Mouse (Mus musculus) heart, postnatal 0 days (tissue): ENCODE measurements at regions not wholly inside any gene's neighbourhood (a gene's known extent, or its start where the extent isn't known, plus 50 kb on each side); places are given as distances from the start of the nearest gene placed in this dataset.

Experiments
- ATAC-seq: fragments of 200-750 bp; cut with Nextera tagmentation; 2 replicates; pipeline ENCODE4 v1.8.0; 2017; ENCODE audit warnings: low read depth, moderate number of reproducible peaks, moderate library complexity; ENCODE audit not compliant: insufficient read depth
- DNase-seq: peaks from one replicate; pipeline ENCODE4 v3.0.0-alpha.2; 2016; ENCODE audit warnings: low spot score
- H3K27ac ChIP-seq: fragments of 300-500 bp; sonication (generic); 2 replicates; pipeline ENCODE4 v1.5.1; 2014; ENCODE audit warnings: low read depth, mild to moderate bottlenecking
- H3K27me3 ChIP-seq: fragments of 300-500 bp; sonication (generic); 2 replicates; pipeline ENCODE4 v1.6.1; 2014; ENCODE audit warnings: low read length, mixed read lengths; ENCODE audit not compliant: control insufficient read depth, insufficient read depth
- H3K36me3 ChIP-seq: fragments of 300-500 bp; sonication (generic); replicated peaks from 2 replicates; pipeline ENCODE4 v1.6.1; 2014; ENCODE audit warnings: low read length, mixed read lengths; ENCODE audit not compliant: control insufficient read depth, insufficient read depth
- H3K4me1 ChIP-seq: fragments of 300-500 bp; sonication (generic); 2 replicates; pipeline ENCODE4 v1.6.1; 2014; ENCODE audit warnings: antibody characterized with exemption; ENCODE audit not compliant: control insufficient read depth, insufficient read depth
- H3K4me2 ChIP-seq: fragments of 300-500 bp; sonication (generic); 2 replicates; pipeline ENCODE4 v1.6.1; 2014; ENCODE audit warnings: low read depth, mild to moderate bottlenecking, low read length, moderate library complexity
- H3K4me3 ChIP-seq: fragments of 300-500 bp; sonication (generic); 2 replicates; pipeline ENCODE4 v1.5.1; 2014; ENCODE audit warnings: low read depth, low read length
- H3K9ac ChIP-seq: fragments of 300-500 bp; sonication (generic); replicated peaks from 2 replicates; pipeline ENCODE4 v1.6.1; 2014; ENCODE audit warnings: low read depth, low read length, mixed read lengths
- H3K9me3 ChIP-seq: fragments of 300-500 bp; sonication (generic); replicated peaks from 2 replicates; pipeline ENCODE4 v1.6.1; 2016; ENCODE audit warnings: low read length; ENCODE audit not compliant: control insufficient read depth
- CTCF ChIP-seq: IDR thresholded peaks from 2 replicates; pipeline ENCODE4 v1.5.1; 2016; ENCODE audit warnings: antibody characterized with exemption, control low read depth, low read depth
- EP300 ChIP-seq: IDR thresholded peaks from 2 replicates; pipeline ENCODE4 v1.6.1; 2016; ENCODE audit warnings: antibody characterized with exemption, low read depth
- WGBS: fragments of 180-500 bp; shearing (Covaris S2); extraction: QIAGEN DNeasy Blood & Tissue Kit; methylation state at CpG from one replicate; pipeline ENCODE4 v1.1.7; 2014; 5-methylcytosine and 5-hydroxymethylcytosine counted together

DNA sequence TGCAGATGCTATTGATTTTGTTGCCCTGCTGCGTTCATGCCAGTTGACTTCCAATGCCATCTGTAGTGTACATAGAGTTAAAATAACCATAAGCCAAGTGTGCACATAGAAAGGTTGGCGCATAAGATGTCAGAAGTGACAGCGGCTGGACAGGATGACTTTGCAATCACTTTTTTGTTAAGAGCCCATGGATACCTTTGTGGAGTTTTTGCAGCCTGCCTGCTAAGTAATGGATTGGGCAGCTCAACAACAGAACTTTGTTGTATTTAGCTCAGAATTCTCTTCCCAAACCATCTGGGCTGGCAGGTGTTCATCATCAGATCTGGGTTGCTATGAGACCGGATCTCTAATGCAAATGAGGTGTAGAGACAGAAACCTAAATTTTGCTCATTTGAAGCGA is 267.5 kb downstream of the Slc16a7 start:
- Histone ChIP-seq H3K4me2 (no peak overlapping the region), H3K9me3 (no peaks in the 10 kb centered on the region), H3K27me3 (no peaks in the 10 kb centered on the region), H3K27ac (no peak overlapping the region), H3K4me1 (no peaks in the 10 kb centered on the region), H3K4me3 (no peak overlapping the region), H3K36me3 (no peaks in the 10 kb centered on the region), H3K9ac (no peak overlapping the region)
- TF ChIP-seq EP300, result no peak
- TF ChIP-seq CTCF, result no peak
- WGBS, result 79% methylated on average over 5 of the region's 5 CpGs
- no peak for ATAC-seq
- no peak for DNase-seq

DNA sequence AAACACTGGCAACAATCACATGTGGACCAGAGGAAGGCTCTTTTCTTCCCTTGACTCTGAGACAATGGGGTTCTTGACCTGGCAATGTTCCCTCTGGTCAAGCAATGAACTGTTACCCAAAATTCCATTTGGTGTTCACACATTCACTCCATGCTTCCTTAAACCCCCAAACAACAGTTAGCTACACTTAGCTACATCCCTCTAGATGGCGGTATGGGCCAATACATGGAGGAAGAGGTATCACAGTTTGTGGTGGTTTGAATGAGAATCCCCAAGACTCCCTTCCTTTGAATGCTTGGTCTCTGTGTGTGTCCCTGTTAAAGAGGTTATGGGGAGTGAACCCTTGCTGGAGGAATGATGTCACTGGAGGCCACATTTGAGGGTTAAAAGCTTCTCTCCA is 274.9 kb downstream of the Slc16a7 start:
- Histone ChIP-seq H3K9me3 (no peaks in the 10 kb centered on the region; the same call in 1 of the 2 replicates), H3K36me3 (no peaks in the 10 kb centered on the region), H3K4me3 (no peak overlapping the region), H3K27ac (no peak overlapping the region), H3K27me3 (no peaks in the 10 kb centered on the region), H3K4me2 (no peak overlapping the region), H3K4me1 (no peaks in the 10 kb centered on the region), H3K9ac (no peak overlapping the region)
- TF ChIP-seq EP300 (no peak), CTCF (peak; percentile 41)
- 26% methylated on average over 1 of the region's 1 CpGs for WGBS
- ATAC-seq, result no peak
- DNase-seq, result no peak

DNA sequence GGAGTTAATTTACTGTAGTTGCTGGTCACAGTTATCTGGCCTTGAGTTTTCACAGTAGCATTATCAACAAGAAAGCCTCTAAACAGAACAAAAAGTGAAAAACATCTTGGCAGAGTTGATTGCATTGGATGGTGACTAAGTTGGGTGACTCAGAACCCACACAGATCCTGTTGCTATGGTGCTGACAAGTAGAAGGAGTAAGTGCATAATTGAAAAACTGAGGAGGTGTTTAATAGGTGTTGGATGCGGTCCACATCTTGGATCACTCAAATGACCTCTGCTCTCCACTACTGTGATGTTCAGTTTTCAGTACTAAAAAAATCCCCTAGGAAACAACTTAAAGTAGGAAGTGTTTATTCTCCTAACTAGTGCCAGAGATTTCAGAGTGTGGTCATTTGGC is 280.3 kb downstream of the Slc16a7 start:
- H3K36me3 ChIP-seq, result no peaks in the 10 kb centered on the region
- no peak overlapping the region for H3K4me3 ChIP-seq
- DNase-seq (no peak), ATAC-seq (no peak)
- H3K4me1 ChIP-seq, result no peaks in the 10 kb centered on the region
- no peak for TF ChIP-seq EP300
- no peak for TF ChIP-seq CTCF
- WGBS, result 75% methylated on average over 1 of the region's 1 CpGs
- no peaks in the 10 kb centered on the region for H3K27me3 ChIP-seq
- H3K27ac ChIP-seq, result no peak overlapping the region
- no peak overlapping the region for H3K4me2 ChIP-seq
- no peaks in the 10 kb centered on the region; the same call in 1 of the 2 replicates for H3K9me3 ChIP-seq
- no peak overlapping the region for H3K9ac ChIP-seq

DNA sequence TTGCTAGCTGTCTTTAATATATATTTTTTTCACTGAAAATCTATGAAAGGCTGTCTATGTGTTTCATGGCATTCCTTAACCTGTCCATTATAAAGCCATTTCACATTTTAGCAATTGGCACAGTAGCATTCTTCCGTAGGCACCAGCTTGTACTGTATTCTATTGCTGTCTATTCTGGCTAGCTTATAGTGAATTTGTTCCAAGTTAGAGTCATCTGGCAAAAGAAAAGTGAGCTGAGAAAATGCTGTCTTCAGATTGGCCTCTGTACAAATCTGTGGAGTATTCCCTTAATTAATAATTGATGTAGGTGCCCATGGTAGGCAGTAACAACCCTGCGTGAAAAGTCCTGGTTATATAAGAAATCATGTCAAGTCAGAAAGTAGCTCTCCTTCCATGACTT is 304.3 kb downstream of the Slc16a7 start:
- H3K27ac ChIP-seq, result no peak overlapping the region
- H3K9me3 ChIP-seq, result no peaks in the 10 kb centered on the region
- DNase-seq (no peak), ATAC-seq (no peak)
- no peak for TF ChIP-seq EP300
- no peak overlapping the region for H3K4me2 ChIP-seq
- 79% methylated on average over 2 of the region's 2 CpGs for WGBS
- no peaks in the 10 kb centered on the region for H3K4me1 ChIP-seq
- no peak overlapping the region for H3K9ac ChIP-seq
- no peaks in the 10 kb centered on the region for H3K27me3 ChIP-seq
- H3K36me3 ChIP-seq, result no peaks in the 10 kb centered on the region
- no peak overlapping the region for H3K4me3 ChIP-seq

DNA sequence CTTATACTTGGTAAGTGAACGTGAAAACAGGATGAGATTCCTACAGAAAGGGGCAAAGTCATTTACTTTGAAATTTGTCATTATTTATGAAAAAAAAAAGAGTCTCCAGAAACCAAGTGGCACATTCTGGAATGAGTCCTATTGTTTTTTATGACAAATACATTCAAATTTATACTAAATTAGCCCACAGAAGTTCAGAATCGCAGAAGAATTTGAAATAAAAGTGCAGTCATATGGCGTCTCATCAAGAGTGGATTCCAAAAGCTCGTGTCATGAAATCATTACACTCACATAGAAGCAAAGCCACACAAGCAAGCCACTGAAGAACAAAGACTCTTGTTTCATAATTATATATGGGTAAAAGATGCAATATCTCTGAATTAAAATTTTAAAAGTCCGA is 316.9 kb downstream of the Slc16a7 start:
- H3K27me3 ChIP-seq, result no peaks in the 10 kb centered on the region
- TF ChIP-seq EP300 (no peak), CTCF (no peak)
- no peaks in the 10 kb centered on the region for H3K9me3 ChIP-seq
- 69% methylated on average over 5 of the region's 5 CpGs for WGBS
- H3K4me1 ChIP-seq, result no peaks in the 10 kb centered on the region
- DNase-seq (no peak), ATAC-seq (no peak)
- no peak overlapping the region for H3K4me3 ChIP-seq
- no peak overlapping the region for H3K4me2 ChIP-seq
- H3K36me3 ChIP-seq, result no peaks in the 10 kb centered on the region
- no peak overlapping the region for H3K9ac ChIP-seq
- H3K27ac ChIP-seq, result no peak overlapping the region

DNA sequence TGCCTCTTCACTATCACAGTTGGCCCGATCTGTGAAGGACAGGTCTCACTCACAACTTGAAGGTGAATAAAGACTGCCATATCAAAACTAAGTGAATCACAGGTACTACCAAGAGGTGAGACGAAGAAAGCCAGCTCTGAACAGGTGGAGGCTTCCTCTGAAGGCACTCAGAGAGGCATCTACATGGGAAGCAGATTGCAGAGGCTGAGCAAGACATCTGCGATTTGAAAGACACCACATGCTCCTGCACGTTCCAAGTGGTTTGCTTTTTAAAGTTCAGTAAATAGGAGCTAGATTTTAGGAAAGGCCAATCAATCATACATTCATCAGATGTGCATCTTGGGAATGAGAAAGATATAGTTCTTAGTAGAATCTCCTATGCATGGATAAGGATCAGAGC is 319.0 kb downstream of the Slc16a7 start:
- Histone ChIP-seq H3K9me3 (no peaks in the 10 kb centered on the region), H3K36me3 (no peaks in the 10 kb centered on the region), H3K4me3 (no peak overlapping the region), H3K27me3 (no peaks in the 10 kb centered on the region), H3K4me1 (no peaks in the 10 kb centered on the region), H3K4me2 (no peak overlapping the region), H3K27ac (no peak overlapping the region), H3K9ac (no peak overlapping the region)
- 63% methylated on average over 4 of the region's 4 CpGs for WGBS
- TF ChIP-seq CTCF, result no peak
- no peak for TF ChIP-seq EP300
- no peak for ATAC-seq
- no peak for DNase-seq
